Mouse (Mus musculus) hindbrain, embryonic 11.5 days (tissue): ENCODE results near the gene Rspo3. TPM values are rescaled to one million over a fixed set of nuclear protein-coding genes. Genes with fewer than 3 reads are reported as not detected.

ENCODE experiments used
- ATAC-seq: fragments of 200-750 bp; cut with Nextera tagmentation; 2 replicates; pipeline ENCODE4 v1.8.0; 2017; ENCODE audit warnings: mild to moderate bottlenecking, moderate TSS enrichment, moderate library complexity; ENCODE audit not compliant: low FRiP score
- DNase-seq: peaks from one replicate; pipeline ENCODE4 v3.0.0-alpha.2; 2015; ENCODE audit warnings: low spot score
- H3K27ac ChIP-seq: fragments of 300-500 bp; sonication (generic); 2 replicates; pipeline ENCODE4 v1.5.1; 2014; ENCODE audit warnings: mild to moderate bottlenecking, low read depth, low read length
- H3K27me3 ChIP-seq: fragments of 300-500 bp; sonication (generic); 2 replicates; pipeline ENCODE4 v1.6.1; 2014; ENCODE audit warnings: mild to moderate bottlenecking, low read length, moderate library complexity, mixed read lengths; ENCODE audit not compliant: control insufficient read depth, insufficient read depth
- H3K36me3 ChIP-seq: fragments of 300-500 bp; sonication (generic); 2 replicates; pipeline ENCODE4 v1.6.1; 2014; ENCODE audit warnings: mild to moderate bottlenecking, low read length, moderate library complexity, mixed read lengths; ENCODE audit not compliant: control insufficient read depth, insufficient read depth
- H3K4me1 ChIP-seq: fragments of 300-500 bp; sonication (generic); replicated peaks from 2 replicates; pipeline ENCODE4 v1.6.1; 2014; ENCODE audit warnings: low read length, mixed read lengths; ENCODE audit not compliant: control insufficient read depth, insufficient read depth
- H3K4me2 ChIP-seq: fragments of 300-500 bp; sonication (generic); replicated peaks from 2 replicates; pipeline ENCODE4 v1.6.1; 2014; ENCODE audit warnings: mild to moderate bottlenecking, low read depth, low read length
- H3K4me3 ChIP-seq: fragments of 300-500 bp; sonication (generic); 2 replicates; pipeline ENCODE4 v1.5.1; 2014; ENCODE audit warnings: low read depth, low read length
- H3K9ac ChIP-seq: fragments of 300-500 bp; sonication (generic); 2 replicates; pipeline ENCODE4 v1.6.1; 2014; ENCODE audit warnings: low read depth, low read length
- H3K9me3 ChIP-seq: fragments of 300-500 bp; sonication (generic); 2 replicates; pipeline ENCODE4 v1.6.1; 2016; ENCODE audit warnings: low read length; ENCODE audit not compliant: control insufficient read depth
- WGBS: fragments of 180-500 bp; shearing (Covaris S2); extraction: QIAGEN DNeasy Blood & Tissue Kit; methylation state at CpG from one replicate; pipeline ENCODE4 v1.1.7; 2014; 5-methylcytosine and 5-hydroxymethylcytosine counted together
- polyA plus RNA-seq: library from polyadenylated mRNA; unstranded; fragments of >200 nt; fragmentation: Nextera tagmentation; extraction: Ambion mirVana; gene quantifications from 2 replicates; pipeline ENCODE4 v1.2.1, GENCODE M21; 2014

The Rspo3 gene
- 10.4 and 11.1 TPM in 2 replicates for polyA plus RNA-seq

GRCm38 (mm10) chr10:29535546-29536260 is at the start of gene Rspo3:
Rspo3 (minus strand) TSS chr10:29535867.
- no peak within 1 kb of the TSS for H3K27ac ChIP-seq
- no peaks in the 10 kb centered on the region for H3K36me3 ChIP-seq
- H3K9ac ChIP-seq = peak within 1 kb of the TSS; percentile 57
- under 1% methylated on average over 43 of the region's 44 CpGs for whole genome bisulfite sequencing
- peaks cover 22% of the 10 kb centered on the region for H3K27me3 ChIP-seq
- ATAC-seq (peak; percentile 82), DNase-seq (peak; percentile 71)
- no peaks in the 10 kb centered on the region for H3K9me3 ChIP-seq
- peak within 1 kb of the TSS; percentile 80 for H3K4me2 ChIP-seq
- H3K4me3 ChIP-seq = peak within 1 kb of the TSS; percentile 64
- peaks cover 12% of the 10 kb centered on the region for H3K4me1 ChIP-seq

GRCm38 (mm10) chr10:29581940-29582339 is 46.3 kb upstream of the Rspo3 start:
- Histone ChIP-seq H3K27ac (no peak overlapping the region), H3K9ac (no peak overlapping the region), H3K4me1 (no peaks in the 10 kb centered on the region), H3K36me3 (no peaks in the 10 kb centered on the region), H3K4me2 (no peak overlapping the region), H3K4me3 (no peak overlapping the region), H3K27me3 (no peaks in the 10 kb centered on the region), H3K9me3 (no peaks in the 10 kb centered on the region)
- WGBS = 72% methylated on average over 3 of the region's 3 CpGs
- no peak for ATAC-seq
- no peak for DNase-seq

- Histone ChIP-seq H3K4me2 (no peak overlapping the region), H3K27ac (no peak overlapping the region), H3K36me3 (no peaks in the 10 kb centered on the region), H3K4me1 (no peaks in the 10 kb centered on the region), H3K9ac (no peak overlapping the region), H3K27me3 (no peaks in the 10 kb centered on the region), H3K9me3 (no peaks in the 10 kb centered on the region), H3K4me3 (no peak overlapping the region)
- ATAC-seq (no peak), DNase-seq (no peak)
- 83% methylated on average over 3 of the region's 3 CpGs for WGBS
These were observed 45.8 kb upstream of the Rspo3 start for GRCm38 (mm10) chr10:29581476-29581875.

- H3K4me2 ChIP-seq = no peak overlapping the region
- DNase-seq (no peak), ATAC-seq (no peak)
- H3K36me3 ChIP-seq = no peaks in the 10 kb centered on the region
- H3K4me3 ChIP-seq = no peak overlapping the region
- 77% methylated on average over 2 of the region's 2 CpGs for WGBS
- H3K4me1 ChIP-seq = no peaks in the 10 kb centered on the region
- no peaks in the 10 kb centered on the region for H3K9me3 ChIP-seq
- no peak overlapping the region for H3K27ac ChIP-seq
- no peak overlapping the region for H3K9ac ChIP-seq
- no peaks in the 10 kb centered on the region for H3K27me3 ChIP-seq
These were observed 20.3 kb upstream of the Rspo3 start for GRCm38 (mm10) chr10:29555983-29556382.

GRCm38 (mm10) chr10:29554365-29554764 is 18.7 kb upstream of the Rspo3 start:
- no peak for DNase-seq
- Histone ChIP-seq H3K27me3 (no peaks in the 10 kb centered on the region), H3K9ac (no peak overlapping the region), H3K27ac (no peak overlapping the region), H3K9me3 (no peaks in the 10 kb centered on the region), H3K4me1 (no peaks in the 10 kb centered on the region), H3K4me3 (no peak overlapping the region), H3K36me3 (no peaks in the 10 kb centered on the region), H3K4me2 (no peak overlapping the region)
- ATAC-seq = no peak
- 69% methylated on average over 2 of the region's 2 CpGs for WGBS

GRCm38 (mm10) chr10:29542982-29543381 is 7.3 kb upstream of the Rspo3 start:
- Histone ChIP-seq H3K9me3 (no peaks in the 10 kb centered on the region), H3K4me3 (no peak overlapping the region), H3K27ac (no peak overlapping the region), H3K27me3 (no peaks in the 10 kb centered on the region), H3K9ac (no peak overlapping the region), H3K4me2 (no peak overlapping the region), H3K36me3 (no peaks in the 10 kb centered on the region), H3K4me1 (no peaks in the 10 kb centered on the region)
- 92% methylated on average over 3 of the region's 3 CpGs for WGBS
- DNase-seq (no peak), ATAC-seq (no peak)

- no peak overlapping the region for H3K4me2 ChIP-seq
- 90% methylated on average over 2 of the region's 2 CpGs for WGBS
- ATAC-seq = no peak
These were observed 3.8 kb upstream of the Rspo3 start for GRCm38 (mm10) chr10:29539516-29539915.

GRCm38 (mm10) chr10:29538791-29539190 is 3.1 kb upstream of the Rspo3 start:
- Histone ChIP-seq H3K4me3 (no peak overlapping the region), H3K27ac (no peak overlapping the region), H3K4me2 (no peak overlapping the region), H3K9me3 (no peaks in the 10 kb centered on the region), H3K4me1 (peaks cover 6% of the 10 kb centered on the region), H3K9ac (no peak overlapping the region), H3K36me3 (no peaks in the 10 kb centered on the region), H3K27me3 (peaks cover 14% of the 10 kb centered on the region)
- no peak for ATAC-seq
- no peak for DNase-seq
- WGBS = 77% methylated on average over 2 of the region's 2 CpGs

More at GRCm38 (mm10) chr10:29539516-29539915, 3.8 kb upstream of the Rspo3 start:
- Histone ChIP-seq H3K36me3 (no peaks in the 10 kb centered on the region), H3K4me1 (peaks cover 5% of the 10 kb centered on the region), H3K9me3 (no peaks in the 10 kb centered on the region), H3K27me3 (peaks cover 8% of the 10 kb centered on the region; the same call in 1 of the 2 replicates), H3K9ac (no peak overlapping the region), H3K27ac (no peak overlapping the region), H3K4me3 (no peak overlapping the region)
- DNase-seq = no peak

- Histone ChIP-seq H3K27ac (no peak overlapping the region), H3K27me3 (peaks cover 22% of the 10 kb centered on the region), H3K4me1 (peaks cover 12% of the 10 kb centered on the region), H3K36me3 (no peaks in the 10 kb centered on the region), H3K4me2 (peak overlapping the region; percentile 80), H3K9me3 (no peaks in the 10 kb centered on the region), H3K9ac (no peak overlapping the region), H3K4me3 (peak overlapping the region; percentile 64)
- 2% methylated on average over 6 of the region's 7 CpGs for WGBS
- DNase-seq (no peak), ATAC-seq (peak; percentile 41; the same call in 1 of the 2 replicates)
These were observed 838 bp downstream of the Rspo3 start for GRCm38 (mm10) chr10:29534830-29535227.
